Mouse (Mus musculus): Measurements from ENCODE around the gene Ckmt1. TPM values are rescaled to one million over a fixed set of nuclear protein-coding genes. Genes with fewer than 3 reads are reported as not detected.

The Ckmt1 gene
- polyA plus RNA-seq, 1 experiment from 2014 or later: 11.9 TPM

Other genes with a start within 250 kb of the Ckmt1 start
- gene Tgm7, start 247.9 kb upstream of the Ckmt1 start, polyA plus RNA-seq (2015; fragmentation: Nextera tagmentation; extraction: Ambion mirVana): not detected in 2 replicates
- 28.7 and 29.9 TPM in 2 replicates for gene Adal, start 217.3 kb upstream of the Ckmt1 start, polyA plus RNA-seq (2015; fragmentation: Nextera tagmentation; extraction: Ambion mirVana)
- gene Lcmt2, start 217.1 kb upstream of the Ckmt1 start, polyA plus RNA-seq (2015; fragmentation: Nextera tagmentation; extraction: Ambion mirVana): 25.1 and 26.6 TPM in 2 replicates
- gene Tubgcp4, start 187.1 kb upstream of the Ckmt1 start, polyA plus RNA-seq (2015; fragmentation: Nextera tagmentation; extraction: Ambion mirVana): 68.8 and 70.4 TPM in 2 replicates
- gene Zscan29, start 186.6 kb upstream of the Ckmt1 start, polyA plus RNA-seq (2015; fragmentation: Nextera tagmentation; extraction: Ambion mirVana): 11.9 and 12.1 TPM in 2 replicates
- 179 and 204 TPM in 2 replicates for gene Trp53bp1, start 86.3 kb upstream of the Ckmt1 start, polyA plus RNA-seq (2015; fragmentation: Nextera tagmentation; extraction: Ambion mirVana)
- 13.2 and 14.7 TPM in 2 replicates for gene Map1a, start 68.1 kb upstream of the Ckmt1 start, polyA plus RNA-seq (2015; fragmentation: Nextera tagmentation; extraction: Ambion mirVana)
- gene Ppip5k1, start 2.3 kb upstream of the Ckmt1 start, polyA plus RNA-seq (2015; fragmentation: Nextera tagmentation; extraction: Ambion mirVana): 14.0 and 15.5 TPM in 2 replicates
- not detected in 2 replicates for gene Strc, start 29.5 kb downstream of the Ckmt1 start, polyA plus RNA-seq (2015; fragmentation: Nextera tagmentation; extraction: Ambion mirVana)
- 320 and 349 TPM in 2 replicates for gene Pdia3, start 56.1 kb downstream of the Ckmt1 start, polyA plus RNA-seq (2015; fragmentation: Nextera tagmentation; extraction: Ambion mirVana)
- 3.8 and 5.1 TPM in 2 replicates for gene Catsper2, start 56.1 kb downstream of the Ckmt1 start, polyA plus RNA-seq (2015; fragmentation: Nextera tagmentation; extraction: Ambion mirVana)
- gene Ell3, start 86.6 kb downstream of the Ckmt1 start, polyA plus RNA-seq (2015; fragmentation: Nextera tagmentation; extraction: Ambion mirVana): 1.7 and 2.1 TPM in 2 replicates
- gene Serf2, start 91.5 kb downstream of the Ckmt1 start, polyA plus RNA-seq (2015; fragmentation: Nextera tagmentation; extraction: Ambion mirVana): 420 and 494 TPM in 2 replicates
- 115 and 122 TPM in 2 replicates for gene Hypk, start 95.6 kb downstream of the Ckmt1 start, polyA plus RNA-seq (2015; fragmentation: Nextera tagmentation; extraction: Ambion mirVana)
- 0.90 and 0.92 TPM in 2 replicates for gene Serinc4, start 99.1 kb downstream of the Ckmt1 start, polyA plus RNA-seq (2015; fragmentation: Nextera tagmentation; extraction: Ambion mirVana)
- 70.7 and 71.7 TPM in 2 replicates for gene Mfap1b, start 116.4 kb downstream of the Ckmt1 start, polyA plus RNA-seq (2015; fragmentation: Nextera tagmentation; extraction: Ambion mirVana)
- gene Mfap1a, start 149.0 kb downstream of the Ckmt1 start, polyA plus RNA-seq (2015; fragmentation: Nextera tagmentation; extraction: Ambion mirVana): 33.4 and 35.1 TPM in 2 replicates
- 11.6 and 13.5 TPM in 2 replicates for gene Wdr76, start 149.0 kb downstream of the Ckmt1 start, polyA plus RNA-seq (2015; fragmentation: Nextera tagmentation; extraction: Ambion mirVana)

Measured in forebrain, embryonic 13.5 days (tissue).